Mouse (Mus musculus): ENCODE results near the gene Gimap7. TPM values are rescaled to one million over a fixed set of nuclear protein-coding genes. Genes with fewer than 3 reads are reported as not detected.

Gene Gimap7
- total RNA-seq, 2 experiments from 2014 or later, result not detected

DNA sequence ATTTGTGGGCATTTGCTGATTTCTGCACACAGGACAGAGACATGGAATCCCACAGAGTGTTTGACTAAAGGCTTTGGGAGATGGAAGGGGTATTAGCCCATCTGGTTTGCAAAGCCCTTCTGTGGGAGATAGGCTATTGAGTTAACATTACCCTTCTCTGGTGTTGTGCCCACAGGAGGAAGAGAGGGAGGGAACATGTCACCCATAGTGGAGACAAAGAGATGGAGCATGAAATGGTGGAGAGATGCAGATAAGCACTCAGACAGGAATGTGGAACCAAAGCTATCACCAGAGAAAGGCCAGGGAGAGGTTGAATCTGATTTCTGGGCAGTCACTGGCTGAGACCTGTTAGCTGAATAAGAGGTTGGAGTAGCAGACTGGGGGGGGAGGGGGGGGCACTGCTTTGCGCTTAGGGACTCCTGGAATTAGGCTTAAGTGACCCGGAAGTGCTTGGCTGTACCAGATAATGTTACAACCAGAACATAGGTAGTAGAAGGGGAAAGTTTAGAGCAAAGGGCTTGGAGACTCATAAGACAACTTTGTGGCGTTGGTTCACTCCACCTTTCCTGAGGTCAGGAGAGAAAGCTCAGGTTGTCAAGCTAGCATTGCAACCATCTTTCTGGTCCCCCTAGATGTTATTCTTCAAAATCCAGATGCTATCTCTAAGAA is 22.2 kb downstream of the Gimap7 start:
- intact Hi-C loops (cut with DNase I), result no loop called here
- no peak for DNase-seq

DNA sequence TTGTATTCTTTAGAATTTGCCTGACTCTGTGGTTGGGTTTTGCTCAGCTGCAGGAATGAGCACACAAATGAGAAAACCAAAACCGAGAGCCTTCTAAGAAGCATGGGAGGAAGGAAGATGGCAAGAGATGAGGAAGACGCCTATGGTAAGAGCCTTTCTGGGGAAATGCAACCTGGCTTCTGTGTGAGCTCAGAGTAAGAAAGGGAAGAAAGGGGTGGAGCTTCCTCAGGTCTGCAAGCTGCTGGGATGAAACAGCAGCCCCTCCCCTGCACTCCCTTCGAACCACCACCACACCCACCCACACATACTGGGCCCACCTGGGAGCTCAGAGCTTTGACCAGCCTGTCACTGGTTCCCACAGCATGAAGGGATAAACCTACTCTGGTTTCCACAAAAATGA is 22.9 kb downstream of the Gimap7 start:
- DNase-seq, result no peak
- intact Hi-C loops (cut with DNase I), result no loop called here

DNA sequence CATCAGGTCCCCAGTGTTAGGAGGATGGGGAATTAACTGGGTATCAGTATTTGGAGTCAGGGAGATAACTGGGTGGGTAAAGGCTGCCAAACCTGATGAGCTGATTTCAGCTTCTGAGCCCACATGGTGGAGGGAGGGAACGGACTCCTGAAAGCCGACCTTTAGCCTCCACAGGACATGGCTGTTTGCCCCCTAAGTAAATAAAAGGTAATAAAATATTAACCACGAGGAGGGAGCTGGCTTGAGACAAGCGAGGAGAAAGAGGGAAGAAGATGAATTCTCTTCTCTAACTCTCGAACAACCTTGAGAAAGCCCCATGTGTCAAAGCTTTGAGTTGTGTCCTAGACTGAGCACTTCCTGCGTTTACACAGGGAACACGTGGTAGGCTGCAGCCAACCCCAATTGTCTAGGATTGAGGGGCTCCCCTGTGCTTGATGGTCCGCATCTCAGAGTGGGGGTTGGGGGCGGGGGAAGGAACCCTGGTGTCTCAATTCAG is 23.3 kb downstream of the Gimap7 start:
- intact Hi-C loops (cut with DNase I), result no loop called here
- DNase-seq, result no peak

DNA sequence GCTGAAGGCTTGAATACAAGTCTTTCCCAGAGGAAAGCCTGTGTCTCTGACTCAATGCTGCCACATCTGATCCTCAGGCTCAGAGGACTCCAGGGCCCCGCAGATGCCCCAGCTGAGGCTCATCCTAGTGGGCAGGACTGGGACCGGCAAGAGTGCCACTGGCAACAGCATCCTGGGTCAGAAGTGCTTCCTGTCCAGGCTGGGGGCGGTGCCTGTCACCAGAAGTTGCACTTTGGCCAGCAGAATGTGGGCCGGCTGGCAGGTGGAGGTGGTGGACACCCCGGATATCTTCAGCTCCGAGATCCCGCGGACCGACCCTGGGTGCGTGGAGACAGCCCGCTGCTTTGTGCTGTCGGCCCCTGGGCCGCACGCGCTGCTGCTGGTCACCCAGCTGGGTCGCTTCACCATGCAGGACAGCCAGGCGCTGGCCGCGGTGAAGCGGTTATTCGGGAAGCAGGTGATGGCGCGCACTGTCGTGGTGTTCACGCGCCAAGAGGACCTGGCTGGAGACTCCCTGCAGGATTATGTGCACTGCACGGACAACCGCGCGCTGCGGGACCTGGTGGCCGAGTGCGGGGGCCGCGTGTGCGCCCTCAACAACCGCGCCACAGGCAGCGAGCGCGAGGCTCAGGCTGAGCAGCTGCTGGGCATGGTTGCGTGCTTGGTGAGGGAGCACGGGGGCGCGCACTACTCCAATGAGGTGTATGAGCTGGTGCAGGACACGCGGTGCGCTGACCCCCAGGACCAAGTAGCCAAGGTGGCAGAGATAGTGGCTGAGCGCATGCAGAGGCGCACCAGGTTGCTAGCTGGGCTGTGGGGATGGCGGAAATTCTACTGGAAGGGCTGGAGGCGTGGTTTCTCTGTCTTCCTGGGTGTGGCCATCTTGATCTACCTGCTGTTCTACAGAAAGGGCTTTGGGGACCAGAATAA is 24.3 kb downstream of the Gimap7 start:
- DNase-seq, result no peak
- intact Hi-C loops (cut with DNase I), result no loop called here

DNA sequence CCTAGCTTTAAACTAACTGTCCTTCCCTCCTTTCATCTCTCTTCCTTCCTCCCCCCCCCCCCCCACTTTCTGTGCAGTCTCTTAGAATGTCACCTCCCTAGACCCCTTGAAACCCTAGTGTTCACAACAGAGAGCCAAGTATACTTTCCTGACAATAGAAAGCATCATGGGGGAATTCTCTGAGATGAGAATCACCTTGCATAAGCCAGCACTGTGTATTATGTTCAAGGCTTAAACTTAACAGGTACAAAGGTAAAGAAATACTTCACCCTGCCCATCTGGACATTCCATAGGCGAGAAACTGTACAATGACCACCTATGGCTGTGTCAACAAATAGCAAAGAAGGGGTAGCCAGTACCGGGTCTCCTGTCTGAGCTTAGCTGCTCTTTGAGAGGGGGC is 27.1 kb downstream of the Gimap7 start:
- no peak for DNase-seq
- intact Hi-C loops (cut with DNase I), result no loop called here

DNA sequence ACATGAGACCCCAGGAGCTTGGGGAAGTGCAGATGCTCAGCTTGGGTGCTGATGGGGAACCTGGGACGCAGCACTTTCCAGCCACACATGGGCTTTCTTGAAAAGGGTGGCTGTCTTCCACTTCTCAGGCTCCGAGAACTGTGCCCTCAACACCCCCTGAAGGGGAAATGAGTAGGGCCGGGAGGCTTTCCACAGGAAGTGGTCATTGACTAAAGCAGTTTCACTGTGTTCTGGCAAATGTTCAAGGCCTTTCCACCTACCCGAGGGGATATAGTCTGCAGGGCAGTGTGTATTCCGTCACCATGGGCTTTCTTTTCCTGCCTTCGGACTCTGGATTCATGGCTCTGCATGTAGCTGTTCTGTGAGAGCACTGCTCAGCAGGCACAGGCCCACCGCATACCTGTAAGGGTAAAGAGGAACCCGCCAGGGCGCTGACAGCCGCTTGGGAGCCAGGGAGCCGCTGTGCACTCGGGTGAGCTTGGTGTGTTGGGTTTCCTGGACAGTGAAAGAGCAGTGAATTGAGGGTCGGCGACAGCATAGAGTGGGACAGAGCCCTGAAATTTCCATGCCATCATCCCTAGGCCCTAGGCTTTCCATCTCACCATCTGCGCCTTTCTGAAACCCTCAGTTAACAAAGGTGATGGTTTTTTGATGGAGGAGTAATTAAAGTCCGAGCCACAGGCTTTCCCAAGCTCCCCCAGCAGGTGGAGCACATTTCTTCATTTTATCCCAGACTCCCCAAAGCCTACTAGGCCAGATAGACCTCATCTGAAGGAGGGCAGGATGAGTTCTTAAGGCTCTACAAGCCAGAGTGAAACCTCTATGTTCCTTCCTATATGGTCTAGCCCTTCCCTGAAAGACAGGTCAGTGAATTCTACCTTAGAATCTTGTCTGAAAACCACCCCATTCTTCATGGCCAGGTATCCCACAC is 27.8 kb downstream of the Gimap7 start, which contains the start of gene Gimap5:
Gene Gimap5 (plus strand): TSS at position 239 of the 931 bp plus-strand sequence.
- peak; percentile 17 for DNase-seq
- intact Hi-C loops (cut with DNase I), result no loop called here

DNA sequence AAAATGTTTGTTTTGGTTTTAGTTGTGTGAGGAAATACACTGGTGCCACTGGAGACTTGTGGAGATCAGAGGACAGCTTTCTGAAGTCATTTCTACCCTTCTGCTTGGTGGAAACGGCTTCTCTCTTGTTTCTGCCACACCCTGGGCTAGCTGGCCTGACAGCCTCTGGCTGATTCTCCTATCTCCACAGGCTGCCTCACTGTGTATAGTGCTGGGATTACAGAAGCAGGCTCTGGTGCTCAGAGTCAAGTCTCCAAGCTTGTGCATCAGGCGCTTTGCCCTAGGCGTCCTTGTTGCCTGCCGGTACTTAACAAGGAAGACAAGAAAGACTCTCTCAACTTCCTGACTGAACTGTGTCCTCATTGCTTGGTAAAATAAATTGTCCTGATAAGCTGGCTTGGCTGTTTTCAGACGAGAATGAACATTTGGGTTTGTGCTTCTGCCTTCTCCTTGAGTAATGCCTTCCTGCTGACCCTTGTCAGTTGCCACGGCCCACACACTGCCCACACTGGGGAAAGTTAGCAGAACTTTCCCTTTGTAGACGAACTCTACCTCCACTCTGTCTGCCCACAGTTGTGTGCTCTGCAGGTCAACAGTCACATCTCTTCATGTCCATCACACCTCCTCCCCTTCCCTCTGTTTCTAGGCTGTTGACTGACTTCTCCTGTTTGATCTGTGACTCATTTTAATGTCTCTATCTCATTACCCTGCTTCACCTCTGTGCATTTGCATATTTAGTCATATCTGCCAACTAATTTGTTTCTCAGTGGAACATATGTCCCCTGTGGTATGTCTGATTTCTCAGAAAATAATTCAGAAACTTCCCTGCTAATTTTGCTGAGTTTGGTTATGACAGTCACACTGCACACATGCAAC is 28.9 kb downstream of the Gimap7 start:
- DNase-seq, result no peak
- intact Hi-C loops (cut with DNase I), result no loop called here

DNA sequence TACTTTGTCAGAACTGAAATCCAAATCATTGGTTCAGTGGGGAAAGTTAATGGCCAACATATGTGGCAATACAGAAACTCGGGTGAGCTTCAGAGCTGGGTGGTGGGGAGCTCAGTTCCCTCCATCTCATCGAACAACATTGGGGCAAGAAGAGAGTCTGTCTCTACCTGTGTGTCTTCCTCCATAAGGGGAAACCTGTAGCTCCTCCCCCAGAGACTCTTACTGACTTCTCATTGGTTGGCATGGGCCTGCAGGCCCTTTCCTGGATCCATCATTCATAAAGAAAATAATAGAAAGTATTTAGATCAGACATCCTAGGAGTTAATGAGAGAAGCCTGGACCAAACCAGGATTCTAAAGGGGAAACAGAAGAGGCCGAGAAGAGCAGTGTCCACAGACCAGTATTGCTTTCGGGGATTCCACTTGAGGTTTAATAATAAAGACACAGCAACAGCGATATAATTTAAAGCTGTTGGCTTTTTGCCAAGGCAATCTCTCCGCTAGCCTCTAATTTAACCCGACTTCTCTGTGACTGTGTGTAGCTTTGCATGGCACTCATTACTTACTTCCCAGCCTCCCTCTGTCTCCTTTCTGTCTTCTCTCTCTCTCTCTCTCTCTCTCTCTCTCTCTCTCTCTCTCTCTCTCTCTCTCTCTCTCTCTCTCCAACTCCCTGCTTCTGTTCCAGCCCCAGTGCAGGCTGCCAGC is 45.3 kb downstream of the Gimap7 start:
- intact Hi-C loops (cut with DNase I), result no loop called here
- DNase-seq, result no peak

DNA sequence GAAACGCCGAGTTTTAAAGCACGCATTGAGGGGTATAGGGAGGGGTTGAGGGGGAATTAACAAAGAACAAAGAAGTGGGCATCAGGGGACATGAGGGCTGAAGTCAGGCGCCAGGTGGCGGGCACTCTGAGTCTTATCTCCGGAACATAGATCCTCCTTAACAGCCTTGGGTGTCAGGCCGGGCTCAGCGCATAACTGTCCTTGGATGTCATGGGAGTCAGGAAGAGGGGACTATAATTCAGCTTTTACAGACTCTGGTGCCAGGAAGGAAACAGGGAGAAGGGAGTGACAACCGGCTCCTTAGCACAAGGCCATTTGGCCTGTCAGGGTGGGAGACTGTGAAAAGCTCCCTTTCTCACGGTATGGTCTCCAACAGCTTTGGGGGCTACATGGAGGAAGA is 46.1 kb downstream of the Gimap7 start:
- intact Hi-C loops (cut with DNase I), result no loop called here
- no peak for DNase-seq

DNA sequence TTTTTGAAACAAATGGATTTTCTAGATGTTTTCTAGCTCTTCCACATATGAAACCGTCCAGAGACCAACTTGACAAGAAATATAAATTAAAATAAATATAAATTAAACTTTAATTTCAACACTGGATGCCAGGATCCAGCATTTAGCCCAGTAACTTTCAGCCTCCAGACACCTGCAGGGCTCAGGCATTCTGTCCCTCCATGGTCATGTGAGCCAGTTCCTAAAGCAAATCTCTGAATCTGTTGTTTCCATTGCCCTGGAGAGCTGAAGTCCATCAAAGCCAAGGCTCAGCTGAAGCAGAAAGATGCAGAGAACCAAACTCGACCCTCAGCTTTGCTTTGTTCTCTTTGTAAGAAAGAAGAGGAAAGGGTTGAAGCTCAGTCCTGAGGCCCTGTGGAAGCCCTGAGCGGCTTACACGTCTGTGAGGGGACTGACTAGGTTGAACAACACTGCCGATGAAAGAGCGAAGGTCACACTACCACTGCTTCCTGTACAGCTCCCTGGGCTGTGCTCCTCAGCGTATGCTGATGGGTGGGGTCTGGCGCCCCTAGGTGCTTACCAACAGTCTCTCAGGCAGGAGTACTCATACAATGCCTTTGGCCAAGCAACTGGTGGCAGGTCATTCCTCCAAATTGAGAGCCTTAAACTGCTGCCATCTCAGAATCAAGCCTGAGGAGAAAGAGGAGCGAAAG is 49.9 kb downstream of the Gimap7 start:
- intact Hi-C loops (cut with DNase I), result no loop called here

DNA sequence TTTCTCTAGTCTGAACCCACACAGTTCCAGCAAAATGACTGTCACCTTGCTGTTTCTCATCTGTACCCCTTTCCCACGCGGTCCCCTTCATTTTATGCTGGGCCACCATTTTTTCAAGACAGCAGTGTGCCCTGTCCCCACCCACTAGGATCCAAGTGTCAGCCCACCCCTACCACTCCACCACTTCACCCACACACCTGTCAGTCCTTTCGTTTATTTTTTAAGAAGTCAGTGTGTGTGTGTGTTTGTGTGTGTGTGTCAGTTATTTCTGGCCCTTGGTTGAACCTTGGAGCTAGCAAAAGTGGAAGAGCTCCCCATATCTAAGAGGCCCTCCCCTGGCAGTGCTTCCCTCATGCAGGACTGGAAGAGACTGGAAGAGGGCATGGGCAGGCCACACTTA is 50.5 kb downstream of the Gimap7 start:
- intact Hi-C loops (cut with DNase I), result no loop called here
- DNase-seq, result no peak

More for the DNA sequence above, 49.9 kb downstream of the Gimap7 start:
- DNase-seq, result no peak

DNA sequence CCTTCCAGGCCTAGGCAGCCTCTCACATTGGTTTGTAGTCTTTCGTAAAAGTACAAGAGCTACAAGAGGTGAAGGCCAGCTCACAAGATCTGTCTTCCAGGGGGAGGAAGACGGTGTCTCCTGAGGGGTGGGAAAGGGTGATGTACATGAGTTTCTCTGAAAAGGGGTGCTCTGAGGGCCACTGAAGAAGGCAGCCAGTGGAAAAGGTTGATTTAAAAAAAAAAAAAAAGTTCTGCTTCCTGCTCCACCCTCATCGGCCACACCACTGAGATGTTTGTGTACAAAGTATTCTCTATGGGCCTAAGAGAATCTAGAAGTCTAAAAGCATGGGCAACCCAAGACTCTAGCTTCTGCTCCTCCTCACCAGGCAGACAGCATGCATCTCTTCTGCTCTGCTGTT is 52.3 kb downstream of the Gimap7 start, which contains the start of gene Gimap3:
Gene Gimap3 (minus strand): TSS at position 156 of the 400 bp plus-strand sequence.
- no peak for DNase-seq
- intact Hi-C loops (cut with DNase I), result loop anchor here (5.0 kb wide), 1 partner anchor 123 kb away; the partner anchor contains the start of gene Gimap8

DNA sequence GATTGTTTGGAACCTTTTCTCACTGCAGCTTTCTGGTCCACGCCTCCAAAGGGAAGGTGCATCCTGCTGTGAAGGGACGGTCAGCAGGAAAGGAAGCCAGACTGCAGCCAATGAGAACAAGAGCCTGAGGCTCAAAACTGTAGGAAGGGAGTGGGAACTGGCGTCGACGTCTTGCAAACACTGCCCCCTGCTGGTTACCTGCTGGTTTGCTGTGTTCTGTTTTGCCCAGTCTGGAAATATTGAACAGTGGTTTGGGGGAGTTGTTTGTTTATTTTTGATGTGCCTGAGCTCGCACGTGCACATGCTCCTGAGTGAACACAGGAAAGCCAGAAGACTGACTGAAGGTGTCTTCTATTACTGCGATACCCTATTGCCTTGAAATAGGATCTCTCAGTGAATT is 53.6 kb downstream of the Gimap7 start:
- intact Hi-C loops (cut with DNase I), result loop anchor here (5.0 kb wide), 1 partner anchor 125 kb away; the partner anchor contains the start of gene Gimap8
- peak; percentile 81 for DNase-seq

Other genes with a start within 250 kb of the Gimap7 start
- gene Atp6v0e2, start 181.0 kb upstream of the Gimap7 start, total RNA-seq (2021), result 100 to 1,000 TPM; 254 to 288 TPM
- 10 to 100 TPM; 28.8 to 35.0 TPM for gene Lrrc61, start 163.8 kb upstream of the Gimap7 start, total RNA-seq (2021)
- gene Rarres2, start 145.8 kb upstream of the Gimap7 start, total RNA-seq (2021), result 1 to 10 TPM; 6.9 to 7.0 TPM
- not detected for gene Gm45021, start 129.0 kb upstream of the Gimap7 start, total RNA-seq (2021)
- gene Repin1, start 124.7 kb upstream of the Gimap7 start, total RNA-seq (2021), result 10 to 100 TPM; 27.1 to 28.6 TPM
- gene Gm44965, start 124.7 kb upstream of the Gimap7 start, total RNA-seq (2021), result not detected
- 10 to 100 TPM in 1 of 2 experiments, 1 to 10 TPM in 1; 9.8 to 10.5 TPM for gene Zfp775, start 116.6 kb upstream of the Gimap7 start, total RNA-seq (2021)
- 10 to 100 TPM; 14.1 to 15.1 TPM for gene AI854703, start 91.9 kb upstream of the Gimap7 start, total RNA-seq (2021)
- gene Gimap8, start 71.4 kb upstream of the Gimap7 start, total RNA-seq (2021), result 1 to 10 TPM; 1.2 to 1.6 TPM
- 1 to 10 TPM; 1.1 to 1.3 TPM for gene Gimap9, start 42.5 kb upstream of the Gimap7 start, total RNA-seq (2021)
- gene Gimap4, start 34.1 kb upstream of the Gimap7 start, total RNA-seq (2021), result 1 to 10 TPM in 1 of 2 experiments, under 1 TPM in 1; 0.77 to 1.4 TPM
- 1 to 10 TPM; 6.0 to 6.3 TPM for gene Gimap6, start 10.4 kb upstream of the Gimap7 start, total RNA-seq (2021)
- not detected for gene Gm28053, start within 50 bp of the Gimap7 start, total RNA-seq (2021)
- 1 to 10 TPM; 2.7 to 3.5 TPM for gene Gimap1, start 20.4 kb downstream of the Gimap7 start, total RNA-seq (2021)
- 1 to 10 TPM; 1.4 to 1.5 TPM for gene Gimap5, start 27.6 kb downstream of the Gimap7 start, total RNA-seq (2021)
- not detected for gene Gimap3, start 52.2 kb downstream of the Gimap7 start, total RNA-seq (2021)
- 10 to 100 TPM in 1 of 2 experiments, 1 to 10 TPM in 1; 8.8 to 10.4 TPM for gene Tmem176a, start 122.3 kb downstream of the Gimap7 start, total RNA-seq (2021)
- gene Tmem176b, start 122.9 kb downstream of the Gimap7 start, total RNA-seq (2021), result 10 to 100 TPM; 25.8 to 32.2 TPM
- gene Aoc1, start 154.3 kb downstream of the Gimap7 start, total RNA-seq (2021), result not detected
- gene 1600015I10Rik, start 211.3 kb downstream of the Gimap7 start, total RNA-seq (2021), result not detected

Measured in left cerebral cortex, postnatal 4 days (tissue).